Mouse (Mus musculus) layer of hippocampus, postnatal 36 days (tissue): ENCODE data around the gene Donson. TPM values are rescaled to one million over a fixed set of nuclear protein-coding genes. Genes with fewer than 3 reads are reported as not detected.

ENCODE experiments used
- DNase-seq, 2 experiments: peaks; one replicate each; pipeline ENCODE4 v3.0.0; 2022
- total RNA-seq, 2 experiments: library from RNA; stranded (reverse); gene quantifications; 2 replicates each; pipeline ENCODE4 v1.2.3; 2021

The Donson gene
- total RNA-seq, 2 experiments from 2014 or later: 22.2 to 27.2 TPM

DNA sequence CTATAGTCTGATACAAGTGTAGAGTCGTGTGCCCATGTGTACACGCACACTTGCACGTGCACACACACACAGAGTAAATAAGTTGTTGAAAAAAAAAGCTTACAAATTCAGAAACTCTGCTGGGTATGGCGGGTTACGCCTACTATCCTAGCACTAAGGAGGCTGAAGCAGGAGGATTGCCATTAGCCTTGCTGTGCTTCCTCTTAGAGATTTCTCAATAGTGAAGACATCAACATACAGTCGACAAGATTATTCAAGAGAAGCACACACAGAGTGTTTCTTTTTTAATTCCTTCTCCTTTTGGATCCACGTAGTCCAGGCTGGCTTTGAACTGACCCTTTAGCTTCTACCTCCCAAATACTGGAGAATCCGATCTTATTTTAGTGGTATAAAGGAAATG is 48.4 kb downstream of the Donson start:
- no peak for DNase-seq

GRCm38 (mm10) chr16:91639636-91640035 is 48.9 kb downstream of the Donson start:
- no peak for DNase-seq

- DNase-seq: no peak
These were observed 49.4 kb downstream of the Donson start for GRCm38 (mm10) chr16:91639161-91639560.

DNA sequence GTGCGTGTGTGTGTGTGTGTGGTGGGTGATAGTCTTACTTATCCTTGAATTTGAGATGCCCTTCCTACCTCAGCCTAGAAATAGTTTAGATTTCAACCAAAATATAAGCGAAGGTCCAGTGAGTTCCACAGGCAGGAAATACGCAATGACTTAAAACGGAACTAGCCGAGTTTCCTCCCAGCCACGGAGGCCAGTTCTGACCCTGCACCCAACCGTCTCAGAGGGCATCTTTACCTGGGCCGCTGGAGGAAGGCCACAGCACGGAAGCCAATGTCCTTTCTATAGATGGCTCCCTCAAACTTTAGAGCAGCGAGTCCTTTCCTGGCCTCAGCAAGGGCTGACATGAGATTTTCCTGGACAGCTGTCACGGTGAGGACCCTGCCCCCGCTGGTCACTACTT is 54.9 kb downstream of the Donson start:
- DNase-seq: no peak

DNA sequence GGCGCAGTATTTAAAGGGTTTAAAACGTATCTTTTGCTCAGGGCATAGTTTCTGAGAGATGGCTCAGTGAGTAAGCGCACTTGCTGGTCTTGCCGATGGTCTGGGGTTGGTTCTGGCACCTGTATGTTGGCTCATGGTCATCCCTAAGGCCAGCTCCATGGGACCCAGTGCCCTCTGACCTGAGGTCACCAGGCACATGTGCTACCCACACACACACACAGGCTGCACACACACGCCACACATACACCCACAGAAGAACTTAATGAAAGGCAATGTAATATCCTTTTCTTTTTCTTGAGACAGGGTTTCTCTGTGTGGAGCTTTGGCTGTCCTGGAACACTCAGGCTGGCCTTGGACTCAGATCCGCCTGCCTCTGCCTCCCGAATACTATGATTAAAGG is 55.6 kb downstream of the Donson start:
- DNase-seq: no peak

DNA sequence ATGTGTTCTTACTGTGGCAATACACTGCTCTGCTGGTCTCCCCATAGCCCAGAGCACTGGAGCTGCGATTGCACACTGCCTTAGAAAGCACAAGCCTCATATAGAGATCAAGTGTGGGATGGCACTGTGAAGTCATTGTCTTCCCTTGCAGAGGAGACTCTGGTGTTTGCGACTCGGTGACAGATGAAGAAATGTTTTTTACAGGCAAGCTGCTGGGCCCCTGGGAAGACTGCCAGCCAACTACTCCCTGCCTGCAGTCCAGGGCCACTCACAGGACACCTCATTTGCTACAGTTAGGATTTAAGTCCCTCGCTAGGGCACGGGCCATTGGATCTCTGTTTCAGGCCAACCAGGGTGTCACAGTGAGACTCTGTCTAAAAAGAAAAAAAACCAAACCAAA is 56.1 kb downstream of the Donson start:
- no peak for DNase-seq

DNA sequence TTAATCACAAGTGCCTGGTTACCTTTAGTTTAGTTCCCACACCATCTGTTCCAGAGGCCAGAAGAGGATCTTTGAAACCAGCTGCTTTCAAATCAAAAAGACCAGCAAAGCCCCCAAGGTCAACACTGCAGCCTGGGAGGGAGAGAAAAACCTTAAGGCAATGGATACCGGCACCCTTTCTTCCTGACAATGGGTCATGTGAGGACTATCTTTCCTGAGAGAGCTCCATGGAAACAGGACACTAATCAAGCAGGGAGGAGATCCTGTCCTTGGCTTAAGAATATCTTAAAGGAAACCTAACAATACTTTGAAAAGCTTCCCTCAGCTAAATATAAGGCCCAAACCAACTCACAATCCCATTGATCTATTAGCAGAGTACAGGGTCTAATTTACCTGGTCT is 58.0 kb downstream of the Donson start:
- no peak for DNase-seq

- no peak for DNase-seq
These were observed 58.8 kb downstream of the Donson start for GRCm38 (mm10) chr16:91629749-91630148.

DNA sequence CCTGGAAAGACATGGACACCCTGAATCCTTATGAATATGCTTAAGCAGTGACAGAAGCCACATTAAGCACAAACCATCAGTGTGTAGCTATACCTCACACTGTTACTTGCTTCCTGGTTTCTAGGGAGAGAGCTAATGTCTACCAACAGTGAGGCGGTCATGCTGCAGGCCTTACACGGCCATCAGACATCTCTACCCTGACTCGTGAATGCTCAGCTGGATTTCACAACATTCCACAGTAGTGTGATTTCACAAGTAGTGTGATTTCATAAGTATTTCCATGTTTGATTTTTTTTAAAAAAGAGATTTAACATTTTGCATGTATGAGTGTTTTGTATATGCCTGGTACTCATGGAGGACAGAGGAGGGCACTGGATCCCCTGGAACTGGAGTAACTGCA is 59.9 kb downstream of the Donson start:
- DNase-seq: no peak

DNA sequence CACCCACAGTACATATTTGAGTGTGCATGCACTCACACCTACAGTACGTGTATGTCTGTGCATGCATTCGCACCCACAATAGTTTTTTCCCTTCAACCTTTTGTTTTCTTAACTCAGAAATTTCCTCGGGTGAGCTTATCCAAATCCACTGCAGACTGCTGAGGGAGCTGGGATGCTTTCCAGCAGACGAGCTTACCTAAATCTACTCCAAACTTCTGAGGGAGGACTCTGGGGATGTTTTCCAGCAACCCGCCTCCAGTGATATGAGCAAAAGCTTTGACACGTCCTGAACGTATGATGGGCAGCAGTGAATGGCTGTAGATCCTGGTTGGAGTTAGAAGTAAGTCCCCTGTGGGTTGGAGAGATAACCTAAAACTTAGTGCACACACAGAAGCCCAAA is 60.7 kb downstream of the Donson start:
- DNase-seq: no peak

Other genes starting within 250 kb of the Donson start
- gene Ifnar1, start 203.5 kb downstream of the Donson start, total RNA-seq: 10 to 100 TPM; 45.9 to 51.7 TPM
- 10 to 100 TPM; 52.4 to 57.2 TPM for gene Ifngr2, start 141.7 kb downstream of the Donson start, total RNA-seq
- 100 to 1,000 TPM; 115 to 124 TPM for gene Tmem50b, start 91.0 kb downstream of the Donson start, total RNA-seq
- 10 to 100 TPM; 10.3 to 10.8 TPM for gene Dnajc28, start 69.7 kb downstream of the Donson start, total RNA-seq
- 10 to 100 TPM; 44.4 to 46.0 TPM for gene Gart, start 41.8 kb downstream of the Donson start, total RNA-seq
- 100 to 1,000 TPM; 241 to 252 TPM for gene Son, start 41.3 kb downstream of the Donson start, total RNA-seq
- 100 to 1,000 TPM; 106 to 108 TPM for gene Cryzl1, start 40.2 kb upstream of the Donson start, total RNA-seq
- gene Itsn1, start 40.5 kb upstream of the Donson start, total RNA-seq: 100 to 1,000 TPM; 158 to 175 TPM